Mouse (Mus musculus): ENCODE measurements around the gene 4930486L24Rik. TPM values are rescaled to one million over a fixed set of nuclear protein-coding genes. Genes with fewer than 3 reads are reported as not detected.
"Not testable (repeated sequence)": the region's sequence is repeated elsewhere in the genome, so short reads cannot be mapped to it uniquely, and the experiment has no call there.

4930486L24Rik gene
- total RNA-seq (2021): under 1 TPM in 1 of 2 experiments, not detected in 1; 0.42 TPM
- long read RNA-seq, experiment 1: 0 reads
- long read RNA-seq, experiment 2: 0 reads

GRCm38 (mm10) chr13:60864281-60864680 lies at the start of gene 4930486L24Rik:
TSS of gene 4930486L24Rik (minus strand) at chr13:60864475.
- no peak for DNase-seq

GRCm38 (mm10) chr13:60904780-60905179 lies 40.5 kb upstream of the 4930486L24Rik start, which contains the start of gene Tpbpb:
TSS of gene Tpbpb (minus strand) at chr13:60904880.
- not testable (repeated sequence) for DNase-seq

GRCm38 (mm10) chr13:60897328-60897727 lies 33.1 kb upstream of the 4930486L24Rik start, which contains the start of gene Ctla2b:
TSS of gene Ctla2b (minus strand) at chr13:60897447.
- peak; percentile 73 to 94 for DNase-seq

GRCm38 (mm10) chr13:60896794-60897193 lies 32.5 kb upstream of the 4930486L24Rik start, which contains the start of gene Gm49392:
TSS of gene Gm49392 (minus strand) at chr13:60896894.
- not testable (repeated sequence) for DNase-seq

- DNase-seq: no peak
Measured at GRCm38 (mm10) chr13:60895406-60896160, 31.3 kb upstream of the 4930486L24Rik start.

- DNase-seq: no peak
Measured at GRCm38 (mm10) chr13:60892301-60892700, 28.0 kb upstream of the 4930486L24Rik start.

GRCm38 (mm10) chr13:60848241-60849120 lies 15.8 kb downstream of the 4930486L24Rik start:
- peak; percentile 21 to 58 for DNase-seq

GRCm38 (mm10) chr13:60843153-60843552 lies 21.1 kb downstream of the 4930486L24Rik start:
- DNase-seq: no peak

- peak in 1 of 2 experiments; percentile 14 for DNase-seq
Measured at GRCm38 (mm10) chr13:60842703-60843102, 21.6 kb downstream of the 4930486L24Rik start.

GRCm38 (mm10) chr13:60839353-60839902 lies 24.8 kb downstream of the 4930486L24Rik start:
- DNase-seq: no peak

- DNase-seq: peak; percentile 56 to 64
Measured at GRCm38 (mm10) chr13:60826052-60826451, 38.2 kb downstream of the 4930486L24Rik start.

- DNase-seq: no peak
Measured at GRCm38 (mm10) chr13:60820486-60821175, 43.6 kb downstream of the 4930486L24Rik start.

- peak in 1 of 2 experiments; percentile 57 for DNase-seq
Measured at GRCm38 (mm10) chr13:60819469-60819868, 44.8 kb downstream of the 4930486L24Rik start.

- peak in 1 of 2 experiments; percentile 15 for DNase-seq
Measured at GRCm38 (mm10) chr13:60813722-60814121, 50.6 kb downstream of the 4930486L24Rik start.

GRCm38 (mm10) chr13:60812768-60813167 lies 51.5 kb downstream of the 4930486L24Rik start:
- DNase-seq: no peak

- no peak for DNase-seq
Measured at GRCm38 (mm10) chr13:60809690-60810089, 54.6 kb downstream of the 4930486L24Rik start.

GRCm38 (mm10) chr13:60802749-60803148 lies 61.5 kb downstream of the 4930486L24Rik start, which contains the start of gene Ctsll3:
TSS of gene Ctsll3 (minus strand) at chr13:60802849.
- no peak for DNase-seq

Measured in heart, adult 18-20 months (tissue).